Mouse (Mus musculus) small intestine, adult 2 months (tissue): ENCODE measurements around the gene Mgrn1. TPM values are rescaled to one million over a fixed set of nuclear protein-coding genes. Genes with fewer than 3 reads are reported as not detected.

Source experiments
- H3K27ac ChIP-seq: fragments of 200-500 bp; 2 replicates; pipeline ENCODE4 v1.5.1; 2012; ENCODE audit warnings: low read depth, low read length, control low read depth, inconsistent platforms; ENCODE audit not compliant: insufficient read depth
- H3K27me3 ChIP-seq: fragments of 200-500 bp; 2 replicates; pipeline ENCODE4 v1.6.1; 2012; ENCODE audit warnings: mild to moderate bottlenecking, moderate library complexity, low read length, inconsistent platforms; ENCODE audit not compliant: control insufficient read depth, insufficient read depth
- H3K36me3 ChIP-seq: fragments of 200-500 bp; 2 replicates; pipeline ENCODE4 v1.6.1; 2012; ENCODE audit warnings: mild to moderate bottlenecking, low read length, control low read depth, inconsistent platforms; ENCODE audit not compliant: control insufficient read depth, insufficient read depth
- H3K4me1 ChIP-seq: fragments of 200-500 bp; 2 replicates; pipeline ENCODE4 v1.6.1; 2012; ENCODE audit warnings: low read length, inconsistent platforms, mixed read lengths; ENCODE audit not compliant: control insufficient read depth, insufficient read depth, insufficient read length
- H3K4me3 ChIP-seq: fragments of 200-500 bp; 2 replicates; pipeline ENCODE4 v1.5.1; 2012; ENCODE audit warnings: low read depth, mild to moderate bottlenecking, control low read depth, inconsistent platforms, low read length, moderate library complexity
- CTCF ChIP-seq: fragments of 200-500 bp; IDR thresholded peaks from 2 replicates; pipeline ENCODE4 v1.5.1; 2012; ENCODE audit warnings: low read depth, mild to moderate bottlenecking, control low read depth, inconsistent platforms, low read length, moderate library complexity, mixed read lengths; ENCODE audit not compliant: insufficient replicate concordance, insufficient read length; ENCODE audit errors: extremely low read depth
- POLR2A ChIP-seq: fragments of 200-500 bp; IDR thresholded peaks from 2 replicates; pipeline ENCODE4 v1.6.1; 2012; ENCODE audit warnings: low read depth, mild to moderate bottlenecking, control low read depth, inconsistent platforms, low read length, moderate library complexity
- WGBS: fragments of 180-500 bp; shearing (Covaris S2); methylation state at CpG from one replicate; pipeline ENCODE4 v1.1.7; 2018; 5-methylcytosine and 5-hydroxymethylcytosine counted together
- polyA plus RNA-seq: library from polyadenylated mRNA; depleted of rRNA; stranded (reverse); fragments of >200 nt; gene quantifications from 2 replicates; pipeline ENCODE4 v1.2.3, GENCODE M21; 2012

The Mgrn1 gene
- polyA plus RNA-seq, 1 experiment: 164 TPM

DNA sequence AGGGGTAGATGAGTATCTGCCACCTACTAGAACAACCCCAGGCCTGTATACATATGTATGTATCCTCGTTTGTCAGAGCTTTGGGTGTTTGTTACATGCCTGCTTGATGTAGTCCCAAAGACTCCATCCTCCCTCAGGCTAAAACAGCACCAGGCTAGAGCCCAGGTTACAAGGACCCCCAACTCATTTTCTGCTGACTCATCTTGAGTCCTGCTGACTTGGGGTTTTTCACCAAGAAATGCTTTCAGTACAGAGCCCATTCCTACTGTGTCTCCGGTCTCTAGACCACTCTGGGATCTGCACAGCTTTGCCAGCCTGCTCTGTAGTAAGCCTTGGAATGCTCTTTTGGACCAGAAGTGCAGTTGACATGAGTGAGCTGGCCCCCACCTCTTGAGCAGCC is 30.6 kb downstream of the Mgrn1 start:
- Histone ChIP-seq H3K4me3 (no peak overlapping the region), H3K4me1 (peaks cover 4% of the 10 kb centered on the region; the same call in 1 of the 2 replicates), H3K27ac (no peak overlapping the region), H3K36me3 (peaks cover 50% of the 10 kb centered on the region), H3K27me3 (no peaks in the 10 kb centered on the region)
- TF ChIP-seq POLR2A (no peak), CTCF (no peak)
- 90% methylated on average over 2 of the region's 2 CpGs for WGBS

- Histone ChIP-seq H3K36me3 (peaks cover 60% of the 10 kb centered on the region), H3K27ac (no peak overlapping the region), H3K4me1 (no peaks in the 10 kb centered on the region), H3K27me3 (no peaks in the 10 kb centered on the region), H3K4me3 (no peak overlapping the region)
- TF ChIP-seq CTCF: no peak
- no peak for TF ChIP-seq POLR2A
- 81% methylated on average over 4 of the region's 4 CpGs for WGBS
These were observed 34.5 kb downstream of the Mgrn1 start for GRCm38 (mm10) chr16:4920556-4920955.

GRCm38 (mm10) chr16:4922481-4922880 is 36.4 kb downstream of the Mgrn1 start:
- Histone ChIP-seq H3K27me3 (no peaks in the 10 kb centered on the region), H3K27ac (no peak overlapping the region), H3K36me3 (peaks cover 66% of the 10 kb centered on the region), H3K4me3 (no peak overlapping the region), H3K4me1 (no peaks in the 10 kb centered on the region)
- no peak for TF ChIP-seq CTCF
- TF ChIP-seq POLR2A: no peak
- WGBS: 93% methylated on average over 6 of the region's 6 CpGs

DNA sequence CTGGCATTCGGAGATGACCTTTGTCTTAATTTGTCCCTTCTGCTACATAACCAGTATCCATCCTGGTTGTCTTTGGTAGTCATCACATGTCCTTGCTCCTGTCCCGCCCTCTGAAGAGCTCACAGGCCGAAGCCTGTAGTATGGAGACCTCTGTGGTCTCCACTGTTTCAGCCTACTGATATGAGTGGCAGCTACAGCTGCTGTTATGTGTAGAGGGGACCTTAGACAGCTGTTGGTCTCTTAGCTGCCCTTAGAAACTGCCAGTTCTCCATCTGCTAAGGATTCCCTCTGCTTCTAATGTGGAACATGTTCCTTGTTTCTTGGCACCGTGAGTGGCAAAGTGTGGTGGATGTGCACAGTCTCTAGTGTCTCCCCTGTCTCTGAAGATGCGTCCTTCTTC is 37.9 kb downstream of the Mgrn1 start:
- TF ChIP-seq POLR2A (no peak), CTCF (no peak)
- 94% methylated on average over 5 of the region's 5 CpGs for WGBS
- Histone ChIP-seq H3K27ac (no peak overlapping the region), H3K36me3 (peaks cover 66% of the 10 kb centered on the region), H3K4me1 (no peaks in the 10 kb centered on the region), H3K27me3 (no peaks in the 10 kb centered on the region), H3K4me3 (no peak overlapping the region)

GRCm38 (mm10) chr16:4927967-4928366 is 41.9 kb downstream of the Mgrn1 start:
- no peak overlapping the region for H3K4me3 ChIP-seq
- TF ChIP-seq CTCF (no peak), POLR2A (no peak)
- WGBS: 86% methylated on average over 7 of the region's 7 CpGs
- H3K27ac ChIP-seq: no peak overlapping the region
- peaks cover 86% of the 10 kb centered on the region for H3K36me3 ChIP-seq
- peaks cover 7% of the 10 kb centered on the region for H3K4me1 ChIP-seq
- no peaks in the 10 kb centered on the region for H3K27me3 ChIP-seq

DNA sequence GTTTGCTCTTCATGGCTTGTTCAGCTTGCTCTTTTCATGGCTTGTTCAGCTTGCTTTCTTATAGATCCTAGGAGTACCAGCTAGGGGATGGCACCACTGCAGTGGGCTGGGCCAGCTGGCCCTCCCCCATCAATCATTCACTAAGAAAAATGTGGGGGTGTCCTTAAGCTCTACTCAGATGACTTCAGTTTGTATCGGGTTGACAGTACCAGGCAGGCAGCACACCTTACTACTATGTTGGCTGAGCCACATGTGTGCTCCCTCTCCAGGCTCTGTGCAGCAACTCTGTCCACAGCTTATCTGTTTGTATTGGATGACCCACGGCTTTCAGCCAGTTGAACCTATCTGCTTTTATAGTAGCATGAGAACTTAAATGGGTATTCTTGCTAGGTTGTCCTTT is 42.4 kb downstream of the Mgrn1 start:
- H3K36me3 ChIP-seq: peaks cover 86% of the 10 kb centered on the region

GRCm38 (mm10) chr16:4932429-4932828 is 46.4 kb downstream of the Mgrn1 start:
- H3K4me1 ChIP-seq: peaks cover 9% of the 10 kb centered on the region
- H3K27me3 ChIP-seq: no peaks in the 10 kb centered on the region
- WGBS: 45% methylated on average over 3 of the region's 3 CpGs
- peaks cover 72% of the 10 kb centered on the region for H3K36me3 ChIP-seq
- no peak for TF ChIP-seq CTCF
- TF ChIP-seq POLR2A: no peak
- no peak overlapping the region for H3K4me3 ChIP-seq
- H3K27ac ChIP-seq: peak overlapping the region; percentile 31; the same call in 1 of the 2 replicates

More for the DNA sequence above, 42.4 kb downstream of the Mgrn1 start:
- H3K27me3 ChIP-seq: no peaks in the 10 kb centered on the region
- TF ChIP-seq POLR2A (no peak), CTCF (no peak)
- no peak overlapping the region for H3K27ac ChIP-seq
- WGBS: 67% methylated on average over 2 of the region's 2 CpGs
- no peak overlapping the region for H3K4me3 ChIP-seq
- peaks cover 9% of the 10 kb centered on the region for H3K4me1 ChIP-seq
